Mouse (Mus musculus) CH12.LX (cell line): Measurements from ENCODE around the gene Deup1.

Source experiments
- CTCF ChIP-seq, 2 experiments: IDR thresholded peaks in 1 of 2; conservative IDR thresholded peaks in 1 of 2; 2 replicates each; pipeline ENCODE4 v1.5.1; 2011 to 2012; ENCODE audit warnings: low read depth in 2 of 2, low read length in 2 of 2, improper control_type of control experiment in 1 of 2, inconsistent platforms in 1 of 2, mild to moderate bottlenecking in 1 of 2, moderate library complexity in 1 of 2
- MAFK ChIP-seq: IDR thresholded peaks from 2 replicates; pipeline ENCODE4 v1.6.1; 2011; ENCODE audit warnings: low read length, improper control_type of control experiment; ENCODE audit not compliant: insufficient replicate concordance
- NRF1 ChIP-seq: IDR thresholded peaks from 2 replicates; pipeline ENCODE4 v1.6.1; 2014; ENCODE audit warnings: low read depth, mild to moderate bottlenecking, inconsistent platforms, low read length, improper control_type of control experiment, moderate library complexity
- PAX5 ChIP-seq: IDR thresholded peaks from 2 replicates; pipeline ENCODE4 v1.6.1; 2012; ENCODE audit warnings: low read length, inconsistent platforms, mixed read lengths
- POLR2A ChIP-seq: IDR thresholded peaks from 2 replicates; pipeline ENCODE4 v1.6.1; 2011; ENCODE audit warnings: low read depth, mild to moderate bottlenecking, improper control_type of control experiment, low read length

GRCm38 (mm10) chr9:15659069-15659468 is 31.3 kb upstream of the Deup1 start:
- TF ChIP-seq CTCF (conservative IDR thresholded peaks at IDR 0.05 in 1 of 2, IDR thresholded peaks at IDR 0.05 in 1 of 2; ENCODE audit: low read depth in 2 of 2, low read length in 2 of 2) = no peak
- no peak for TF ChIP-seq POLR2A
- no peak for TF ChIP-seq PAX5
- no peak for TF ChIP-seq NRF1
- no peak for TF ChIP-seq MAFK
